Mouse (Mus musculus) midbrain, embryonic 16.5 days (tissue): ENCODE measurements around the gene Sap30bp. TPM values are rescaled to one million over a fixed set of nuclear protein-coding genes. Genes with fewer than 3 reads are reported as not detected.
A peak's percentile ranks its signal among the peaks of the same experiment; 100 is the strongest.

Experiments
- ATAC-seq: fragments of 200-750 bp; cut with Nextera tagmentation; 2 replicates; pipeline ENCODE4 v1.8.0; 2017; ENCODE audit warnings: moderate TSS enrichment
- H3K27ac ChIP-seq: fragments of 300-500 bp; sonication (generic); 2 replicates; pipeline ENCODE4 v1.5.1; 2014; ENCODE audit warnings: mild to moderate bottlenecking, low read length, mixed read lengths
- H3K27me3 ChIP-seq: fragments of 300-500 bp; sonication (generic); 2 replicates; pipeline ENCODE4 v1.6.1; 2014; ENCODE audit warnings: low read depth, low read length, mixed read lengths; ENCODE audit not compliant: control insufficient read depth, insufficient read depth
- H3K36me3 ChIP-seq: fragments of 300-500 bp; sonication (generic); 2 replicates; pipeline ENCODE4 v1.6.1; 2014; ENCODE audit warnings: mild to moderate bottlenecking, low read length, moderate library complexity, mixed read lengths; ENCODE audit not compliant: control insufficient read depth, insufficient read depth
- H3K4me1 ChIP-seq: fragments of 300-500 bp; sonication (generic); 2 replicates; pipeline ENCODE4 v1.6.1; 2014; ENCODE audit warnings: mild to moderate bottlenecking, low read length, mixed read lengths; ENCODE audit not compliant: control insufficient read depth, insufficient read depth
- H3K4me2 ChIP-seq: fragments of 300-500 bp; sonication (generic); 2 replicates; pipeline ENCODE4 v1.6.1; 2014; ENCODE audit warnings: mild to moderate bottlenecking, low read length, mixed read lengths
- H3K4me3 ChIP-seq: fragments of 300-500 bp; sonication (generic); 2 replicates; pipeline ENCODE4 v1.5.1; 2014; ENCODE audit warnings: low read depth, mild to moderate bottlenecking, low read length, moderate library complexity, mixed read lengths
- H3K9ac ChIP-seq: fragments of 300-500 bp; sonication (generic); 2 replicates; pipeline ENCODE4 v1.6.1; 2014; ENCODE audit warnings: low read depth, low read length, mixed read lengths
- H3K9me3 ChIP-seq: fragments of 300-500 bp; sonication (generic); replicated peaks from 2 replicates; pipeline ENCODE4 v1.6.1; 2014; ENCODE audit warnings: mild to moderate bottlenecking, low read length, mixed read lengths; ENCODE audit not compliant: control insufficient read depth, poor library complexity, severe bottlenecking
- WGBS: fragments of 180-500 bp; shearing (Covaris S2); extraction: QIAGEN DNeasy Blood & Tissue Kit; methylation state at CpG from one replicate; pipeline ENCODE4 v1.1.7; 2014; 5-methylcytosine and 5-hydroxymethylcytosine counted together
- polyA plus RNA-seq: library from polyadenylated mRNA; unstranded; fragments of >200 nt; fragmentation: Nextera tagmentation; extraction: Ambion mirVana; gene quantifications from 2 replicates; pipeline ENCODE4 v1.2.1, GENCODE M21; 2015

The Sap30bp gene
- polyA plus RNA-seq, 1 experiment from 2014 or later, result 49.0 TPM

- Histone ChIP-seq H3K27ac (no peak overlapping the region), H3K27me3 (no peaks in the 10 kb centered on the region), H3K9ac (no peak overlapping the region), H3K4me3 (no peak overlapping the region), H3K9me3 (no peaks in the 10 kb centered on the region), H3K4me1 (no peaks in the 10 kb centered on the region), H3K4me2 (no peak overlapping the region), H3K36me3 (peaks cover 5% of the 10 kb centered on the region; the same call in 1 of the 2 replicates)
- ATAC-seq, result no peak
- 80% methylated on average over 8 of the region's 8 CpGs for WGBS
Measured at GRCm38 (mm10) chr11:115904231-115904955, 28.7 kb upstream of the Sap30bp start.

DNA sequence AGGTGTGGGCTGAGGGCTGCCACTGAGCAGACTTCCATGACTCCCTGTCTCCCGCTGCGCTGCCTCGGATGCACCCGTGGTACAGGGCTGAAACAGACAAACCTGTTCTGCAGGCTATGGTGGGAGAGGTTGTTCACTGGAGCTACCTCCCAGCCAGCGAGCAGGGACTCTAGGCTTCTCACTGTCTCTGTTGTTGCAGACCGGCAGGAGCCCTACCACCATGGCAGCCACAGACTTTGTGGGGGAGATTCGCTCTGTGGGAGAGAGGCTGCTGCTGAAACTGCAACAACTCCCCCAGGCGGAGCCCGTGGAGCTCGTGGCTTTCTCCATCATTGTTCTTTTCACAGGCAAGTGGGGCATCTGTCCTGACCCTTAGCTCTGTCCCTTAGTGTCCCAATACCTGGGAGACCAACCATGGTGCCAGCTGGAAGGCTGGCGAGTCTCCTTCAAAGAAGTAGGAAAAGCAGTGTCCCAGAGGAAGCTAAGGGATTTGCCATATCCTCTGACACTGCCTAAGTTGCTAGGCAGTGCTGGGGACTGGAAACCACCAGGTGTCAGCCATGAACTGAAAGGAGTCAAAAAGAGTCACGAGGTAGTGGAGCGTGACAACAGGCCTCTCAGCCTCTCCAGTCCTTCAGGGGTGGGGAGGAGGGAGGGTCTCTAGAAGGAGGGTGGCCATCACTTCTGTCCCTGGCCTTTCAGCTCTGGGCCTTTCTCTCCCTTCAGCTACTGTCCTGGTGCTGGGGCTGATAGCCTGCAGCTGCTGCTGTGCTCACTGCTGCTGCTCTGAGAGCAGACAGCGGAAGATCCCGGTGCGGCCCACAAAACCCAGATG lies 27.9 kb upstream of the Sap30bp start:
- no peak overlapping the region for H3K27ac ChIP-seq
- no peak for ATAC-seq
- no peak overlapping the region for H3K4me3 ChIP-seq
- H3K9ac ChIP-seq, result peak overlapping the region; percentile 1; the same call in 1 of the 2 replicates
- H3K9me3 ChIP-seq, result no peaks in the 10 kb centered on the region
- H3K36me3 ChIP-seq, result peaks cover 5% of the 10 kb centered on the region; the same call in 1 of the 2 replicates
- no peaks in the 10 kb centered on the region for H3K4me1 ChIP-seq
- H3K27me3 ChIP-seq, result no peaks in the 10 kb centered on the region
- 46% methylated on average over 16 of the region's 16 CpGs for WGBS
- no peak overlapping the region for H3K4me2 ChIP-seq

- peaks cover 5% of the 10 kb centered on the region; the same call in 1 of the 2 replicates for H3K36me3 ChIP-seq
- H3K9ac ChIP-seq, result no peak overlapping the region
- no peak overlapping the region for H3K4me3 ChIP-seq
- H3K4me2 ChIP-seq, result no peak overlapping the region
- H3K27ac ChIP-seq, result no peak overlapping the region
- no peak for ATAC-seq
- H3K9me3 ChIP-seq, result no peaks in the 10 kb centered on the region
- H3K27me3 ChIP-seq, result no peaks in the 10 kb centered on the region
- no peaks in the 10 kb centered on the region for H3K4me1 ChIP-seq
- WGBS, result 78% methylated on average over 3 of the region's 3 CpGs
Measured at GRCm38 (mm10) chr11:115906116-115906515, 27.0 kb upstream of the Sap30bp start.

GRCm38 (mm10) chr11:115906521-115906920 lies 26.6 kb upstream of the Sap30bp start:
- H3K27me3 ChIP-seq, result no peaks in the 10 kb centered on the region

GRCm38 (mm10) chr11:115911134-115911561 lies 21.9 kb upstream of the Sap30bp start:
- Histone ChIP-seq H3K4me3 (no peak overlapping the region), H3K9me3 (no peaks in the 10 kb centered on the region), H3K36me3 (peaks cover 7% of the 10 kb centered on the region), H3K27me3 (no peaks in the 10 kb centered on the region), H3K27ac (no peak overlapping the region), H3K9ac (no peak overlapping the region), H3K4me1 (no peaks in the 10 kb centered on the region), H3K4me2 (no peak overlapping the region)
- ATAC-seq, result no peak
- WGBS, result 96% methylated on average over 5 of the region's 5 CpGs

More at GRCm38 (mm10) chr11:115906521-115906920, 26.6 kb upstream of the Sap30bp start:
- Histone ChIP-seq H3K9me3 (no peaks in the 10 kb centered on the region), H3K4me2 (no peak overlapping the region), H3K4me3 (no peak overlapping the region), H3K27ac (no peak overlapping the region), H3K9ac (no peak overlapping the region), H3K36me3 (peaks cover 5% of the 10 kb centered on the region; the same call in 1 of the 2 replicates), H3K4me1 (no peaks in the 10 kb centered on the region)
- ATAC-seq, result no peak
- WGBS, result 88% methylated on average over 5 of the region's 5 CpGs

DNA sequence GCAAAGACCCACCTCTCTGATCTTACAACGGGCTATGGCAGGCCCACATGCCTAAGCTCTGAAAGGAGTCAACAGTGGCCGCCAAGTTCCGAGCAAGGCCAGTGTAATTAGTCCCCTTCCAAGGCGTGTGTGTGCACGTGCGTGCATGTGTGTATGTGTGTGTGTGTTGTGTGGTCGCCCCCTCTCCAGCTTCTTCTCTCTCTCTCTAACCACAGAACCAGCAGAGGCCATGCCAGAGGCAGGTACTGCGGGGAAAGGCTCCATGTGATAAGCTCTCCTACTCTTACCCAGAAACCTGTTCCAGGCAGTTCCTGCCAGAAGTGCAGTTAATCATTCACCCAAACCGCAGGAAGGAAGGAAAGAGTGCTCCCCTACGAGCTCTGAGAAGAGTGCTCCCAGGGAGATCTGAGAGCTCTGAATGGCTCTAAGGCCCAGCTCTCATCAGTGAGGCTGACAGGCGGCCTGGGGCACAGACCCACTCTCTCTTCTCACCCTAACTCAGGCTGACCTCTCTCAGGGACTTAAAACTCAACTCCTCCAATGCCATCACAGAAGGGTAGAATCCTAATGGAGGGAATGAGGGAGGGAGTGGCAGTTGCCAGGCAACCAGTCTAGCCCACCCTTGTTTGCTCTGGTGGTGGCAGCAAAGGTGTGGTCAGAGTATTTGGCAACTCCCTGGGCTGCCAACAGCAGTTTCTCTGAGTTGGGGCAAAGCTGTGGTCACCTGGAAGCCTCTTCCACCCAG lies 21.3 kb upstream of the Sap30bp start, which contains the start of gene Smim6:
Smim6 (plus strand) TSS at position 386 of the 745 bp plus-strand sequence.
- 91% methylated on average over 11 of the region's 11 CpGs for WGBS
- H3K27me3 ChIP-seq, result no peaks in the 10 kb centered on the region
- H3K9ac ChIP-seq, result no peak within 1 kb of the TSS
- H3K9me3 ChIP-seq, result no peaks in the 10 kb centered on the region
- H3K27ac ChIP-seq, result no peak within 1 kb of the TSS
- H3K4me1 ChIP-seq, result no peaks in the 10 kb centered on the region
- no peak within 1 kb of the TSS for H3K4me2 ChIP-seq
- ATAC-seq, result no peak
- no peak within 1 kb of the TSS for H3K4me3 ChIP-seq
- H3K36me3 ChIP-seq, result peaks cover 11% of the 10 kb centered on the region

DNA sequence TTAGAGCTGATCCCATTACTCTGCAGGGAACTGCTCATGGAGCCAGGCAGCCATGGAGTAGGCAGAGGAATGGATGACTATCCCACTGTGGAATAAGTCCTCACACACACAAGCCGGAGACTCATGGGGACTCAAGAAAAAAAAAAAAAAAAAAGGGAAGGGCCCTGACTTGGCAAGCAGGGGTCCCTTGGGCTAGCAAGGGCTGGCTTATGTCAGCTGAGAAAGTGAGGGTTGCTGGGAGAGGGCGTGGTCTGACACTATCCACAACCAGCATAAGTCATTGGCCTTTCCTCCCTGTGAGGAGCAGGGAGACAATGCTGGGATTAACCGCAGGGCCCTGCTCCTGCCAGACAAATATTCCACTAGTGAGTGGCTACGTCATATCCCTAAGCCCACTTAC lies 16.5 kb upstream of the Sap30bp start:
- no peaks in the 10 kb centered on the region for H3K9me3 ChIP-seq
- no peaks in the 10 kb centered on the region for H3K27me3 ChIP-seq
- no peak for ATAC-seq
- no peak overlapping the region for H3K4me3 ChIP-seq
- no peak overlapping the region for H3K9ac ChIP-seq
- H3K27ac ChIP-seq, result no peak overlapping the region
- no peaks in the 10 kb centered on the region for H3K4me1 ChIP-seq
- H3K36me3 ChIP-seq, result peaks cover 8% of the 10 kb centered on the region
- WGBS, result 90% methylated on average over 4 of the region's 4 CpGs
- H3K4me2 ChIP-seq, result no peak overlapping the region

DNA sequence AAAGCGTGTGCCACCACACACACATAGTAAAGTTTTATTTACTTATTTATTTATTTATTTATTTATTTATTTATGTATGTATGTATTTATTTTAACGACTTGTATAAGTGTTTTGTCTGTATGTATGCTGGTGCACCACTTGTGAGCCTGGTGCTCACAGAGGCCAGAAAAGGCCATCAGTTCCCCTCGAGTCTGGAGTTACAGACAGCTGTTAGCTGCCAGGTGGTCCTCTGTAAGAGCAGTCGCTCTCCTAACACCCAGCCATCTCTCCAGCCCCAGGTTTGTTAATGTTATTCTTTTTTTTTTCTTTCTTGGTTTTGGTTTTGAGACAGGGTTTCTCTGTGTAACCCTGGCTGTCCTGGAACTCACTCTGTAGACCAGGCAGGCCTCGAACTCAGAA lies 14.4 kb upstream of the Sap30bp start:
- H3K4me3 ChIP-seq, result no peak overlapping the region
- no peak overlapping the region for H3K4me2 ChIP-seq
- H3K4me1 ChIP-seq, result no peaks in the 10 kb centered on the region
- H3K27ac ChIP-seq, result no peak overlapping the region
- 86% methylated on average over 5 of the region's 5 CpGs for WGBS
- peaks cover 7% of the 10 kb centered on the region for H3K36me3 ChIP-seq
- no peak for ATAC-seq
- no peak overlapping the region for H3K9ac ChIP-seq
- H3K27me3 ChIP-seq, result no peaks in the 10 kb centered on the region
- H3K9me3 ChIP-seq, result no peaks in the 10 kb centered on the region
